Mouse (Mus musculus): Measurements from ENCODE around the gene Mfn1. TPM values are rescaled to one million over a fixed set of nuclear protein-coding genes. Genes with fewer than 3 reads are reported as not detected.

Gene Mfn1
- 90.8 and 92.9 TPM in 2 replicates for polyA plus RNA-seq (2015; fragmentation: Nextera tagmentation; extraction: Ambion mirVana)

GRCm38 (mm10) chr3:32529303-32529898, at the start of gene Mfn1:
TSS of gene Mfn1 (plus strand) at chr3:32529465.
- WGBS: under 1% methylated on average over 47 of the region's 47 CpGs
- peak within 1 kb of the TSS; percentile 86 for H3K9ac ChIP-seq (ENCODE audit: low read length)
- ATAC-seq (replicated peaks; ENCODE audit: extremely low read depth, insufficient read depth, low FRiP score): peak; percentile 100
- peaks cover 6% of the 10 kb centered on the region; the same call in 1 of the 2 replicates for H3K36me3 ChIP-seq (ENCODE audit: control insufficient read depth, insufficient read depth)
- peak within 1 kb of the TSS; percentile 83 for H3K27ac ChIP-seq (ENCODE audit: low read length)
- H3K4me2 ChIP-seq (ENCODE audit: low read depth, low read length): peak within 1 kb of the TSS; percentile 75
- H3K9me3 ChIP-seq (replicated peaks; ENCODE audit: control insufficient read depth, low read length): peaks cover 10% of the 10 kb centered on the region
- H3K4me3 ChIP-seq (ENCODE audit: low read length): peak within 1 kb of the TSS; percentile 67
- no peaks in the 10 kb centered on the region for H3K27me3 ChIP-seq (ENCODE audit: control insufficient read depth, insufficient read depth, low read length)
- peaks cover 10% of the 10 kb centered on the region for H3K4me1 ChIP-seq (ENCODE audit: control insufficient read depth, insufficient read depth, low read length)

- Histone ChIP-seq H3K27me3 (ENCODE audit: control insufficient read depth, insufficient read depth, low read length) (no peaks in the 10 kb centered on the region), H3K9ac (ENCODE audit: low read length) (no peak overlapping the region), H3K27ac (ENCODE audit: low read length) (no peak overlapping the region), H3K4me1 (ENCODE audit: control insufficient read depth, insufficient read depth, low read length) (no peaks in the 10 kb centered on the region), H3K36me3 (ENCODE audit: control insufficient read depth, insufficient read depth) (no peaks in the 10 kb centered on the region), H3K9me3 (replicated peaks; ENCODE audit: control insufficient read depth, low read length) (no peaks in the 10 kb centered on the region), H3K4me2 (ENCODE audit: low read depth, low read length) (no peak overlapping the region), H3K4me3 (ENCODE audit: low read length) (no peak overlapping the region)
- 86% methylated on average over 7 of the region's 7 CpGs for WGBS
- no peak for ATAC-seq (replicated peaks; ENCODE audit: extremely low read depth, insufficient read depth, low FRiP score)
These were observed 49.3 kb upstream of the Mfn1 start for GRCm38 (mm10) chr3:32479961-32480360.

GRCm38 (mm10) chr3:32483035-32483434, 46.2 kb upstream of the Mfn1 start:
- no peak overlapping the region for H3K27ac ChIP-seq (ENCODE audit: low read length)
- H3K4me2 ChIP-seq (ENCODE audit: low read depth, low read length): no peak overlapping the region
- no peaks in the 10 kb centered on the region for H3K36me3 ChIP-seq (ENCODE audit: control insufficient read depth, insufficient read depth)
- H3K9me3 ChIP-seq (replicated peaks; ENCODE audit: control insufficient read depth, low read length): no peaks in the 10 kb centered on the region
- WGBS: 87% methylated on average over 3 of the region's 3 CpGs
- no peak overlapping the region for H3K9ac ChIP-seq (ENCODE audit: low read length)
- H3K27me3 ChIP-seq (ENCODE audit: control insufficient read depth, insufficient read depth, low read length): no peaks in the 10 kb centered on the region
- H3K4me3 ChIP-seq (ENCODE audit: low read length): no peak overlapping the region
- H3K4me1 ChIP-seq (ENCODE audit: control insufficient read depth, insufficient read depth, low read length): no peaks in the 10 kb centered on the region
- no peak for ATAC-seq (replicated peaks; ENCODE audit: extremely low read depth, insufficient read depth, low FRiP score)

- H3K4me2 ChIP-seq (ENCODE audit: low read depth, low read length): no peak overlapping the region
- no peaks in the 10 kb centered on the region for H3K4me1 ChIP-seq (ENCODE audit: control insufficient read depth, insufficient read depth, low read length)
- ATAC-seq (replicated peaks; ENCODE audit: extremely low read depth, insufficient read depth, low FRiP score): no peak
- H3K9ac ChIP-seq (ENCODE audit: low read length): no peak overlapping the region
- no peak overlapping the region for H3K27ac ChIP-seq (ENCODE audit: low read length)
- no peak overlapping the region for H3K4me3 ChIP-seq (ENCODE audit: low read length)
- H3K36me3 ChIP-seq (ENCODE audit: control insufficient read depth, insufficient read depth): no peaks in the 10 kb centered on the region
- no peaks in the 10 kb centered on the region for H3K9me3 ChIP-seq (replicated peaks; ENCODE audit: control insufficient read depth, low read length)
- H3K27me3 ChIP-seq (ENCODE audit: control insufficient read depth, insufficient read depth, low read length): no peaks in the 10 kb centered on the region
- 71% methylated on average over 4 of the region's 4 CpGs for WGBS
These were observed 42.7 kb upstream of the Mfn1 start for GRCm38 (mm10) chr3:32486543-32486942.

GRCm38 (mm10) chr3:32488172-32488571, 41.1 kb upstream of the Mfn1 start:
- Histone ChIP-seq H3K9me3 (replicated peaks; ENCODE audit: control insufficient read depth, low read length) (no peaks in the 10 kb centered on the region), H3K4me3 (ENCODE audit: low read length) (no peak overlapping the region), H3K9ac (ENCODE audit: low read length) (no peak overlapping the region), H3K4me2 (ENCODE audit: low read depth, low read length) (no peak overlapping the region), H3K27me3 (ENCODE audit: control insufficient read depth, insufficient read depth, low read length) (no peaks in the 10 kb centered on the region), H3K36me3 (ENCODE audit: control insufficient read depth, insufficient read depth) (no peaks in the 10 kb centered on the region), H3K27ac (ENCODE audit: low read length) (no peak overlapping the region), H3K4me1 (ENCODE audit: control insufficient read depth, insufficient read depth, low read length) (no peaks in the 10 kb centered on the region)
- ATAC-seq (replicated peaks; ENCODE audit: extremely low read depth, insufficient read depth, low FRiP score): no peak
- 79% methylated on average over 6 of the region's 6 CpGs for WGBS

GRCm38 (mm10) chr3:32490076-32490927, 39.0 kb upstream of the Mfn1 start:
- 71% methylated on average over 15 of the region's 15 CpGs for WGBS
- Histone ChIP-seq H3K4me2 (ENCODE audit: low read depth, low read length) (no peak overlapping the region), H3K27me3 (ENCODE audit: control insufficient read depth, insufficient read depth, low read length) (no peaks in the 10 kb centered on the region), H3K36me3 (ENCODE audit: control insufficient read depth, insufficient read depth) (no peaks in the 10 kb centered on the region), H3K9ac (ENCODE audit: low read length) (no peak overlapping the region), H3K4me1 (ENCODE audit: control insufficient read depth, insufficient read depth, low read length) (no peaks in the 10 kb centered on the region), H3K9me3 (replicated peaks; ENCODE audit: control insufficient read depth, low read length) (no peaks in the 10 kb centered on the region), H3K27ac (ENCODE audit: low read length) (no peak overlapping the region), H3K4me3 (ENCODE audit: low read length) (no peak overlapping the region)
- no peak for ATAC-seq (replicated peaks; ENCODE audit: extremely low read depth, insufficient read depth, low FRiP score)

GRCm38 (mm10) chr3:32490928-32491315, 38.3 kb upstream of the Mfn1 start:
- H3K4me2 ChIP-seq (ENCODE audit: low read depth, low read length): no peak overlapping the region
- no peaks in the 10 kb centered on the region for H3K27me3 ChIP-seq (ENCODE audit: control insufficient read depth, insufficient read depth, low read length)
- no peak overlapping the region for H3K4me3 ChIP-seq (ENCODE audit: low read length)
- no peak for ATAC-seq (replicated peaks; ENCODE audit: extremely low read depth, insufficient read depth, low FRiP score)
- no peak overlapping the region for H3K9ac ChIP-seq (ENCODE audit: low read length)
- H3K9me3 ChIP-seq (replicated peaks; ENCODE audit: control insufficient read depth, low read length): no peaks in the 10 kb centered on the region
- no peaks in the 10 kb centered on the region for H3K36me3 ChIP-seq (ENCODE audit: control insufficient read depth, insufficient read depth)
- H3K4me1 ChIP-seq (ENCODE audit: control insufficient read depth, insufficient read depth, low read length): no peaks in the 10 kb centered on the region
- no peak overlapping the region for H3K27ac ChIP-seq (ENCODE audit: low read length)

- WGBS: 72% methylated on average over 11 of the region's 11 CpGs
- no peaks in the 10 kb centered on the region for H3K4me1 ChIP-seq (ENCODE audit: control insufficient read depth, insufficient read depth, low read length)
- H3K4me3 ChIP-seq (ENCODE audit: low read length): no peak within 1 kb of the TSS
- H3K27ac ChIP-seq (ENCODE audit: low read length): no peak within 1 kb of the TSS
- H3K36me3 ChIP-seq (ENCODE audit: control insufficient read depth, insufficient read depth): no peaks in the 10 kb centered on the region
- no peak for ATAC-seq (replicated peaks; ENCODE audit: extremely low read depth, insufficient read depth, low FRiP score)
- no peaks in the 10 kb centered on the region for H3K27me3 ChIP-seq (ENCODE audit: control insufficient read depth, insufficient read depth, low read length)
- no peak within 1 kb of the TSS for H3K9ac ChIP-seq (ENCODE audit: low read length)
- H3K9me3 ChIP-seq (replicated peaks; ENCODE audit: control insufficient read depth, low read length): no peaks in the 10 kb centered on the region
- H3K4me2 ChIP-seq (ENCODE audit: low read depth, low read length): no peak within 1 kb of the TSS
These were observed 36.9 kb upstream of the Mfn1 start, which contains the start of gene Kcnmb3 for GRCm38 (mm10) chr3:32492097-32493090. TSS of gene Kcnmb3 (minus strand) at chr3:32492231.

Data from heart, embryonic 16.5 days (tissue).